Mouse (Mus musculus) liver, embryonic 14.5 days (tissue): ENCODE data around the gene Ptpn21. TPM values are rescaled to one million over a fixed set of nuclear protein-coding genes. Genes with fewer than 3 reads are reported as not detected.
A peak's percentile ranks its signal among the peaks of the same experiment; 100 is the strongest.

Experiments used
- ATAC-seq: fragments of 200-750 bp; cut with Nextera tagmentation; 2 replicates; pipeline ENCODE4 v1.8.0; 2017; ENCODE audit warnings: moderate number of reproducible peaks, mild to moderate bottlenecking, moderate library complexity; ENCODE audit not compliant: insufficient read depth
- DNase-seq, 3 experiments: peaks; one replicate each; pipeline ENCODE4 v3.0.0-alpha.2; 2012 to 2013; ENCODE audit warnings: low read depth in 3 of 3, low spot score in 3 of 3
- H3K27ac ChIP-seq: fragments of 300-500 bp; sonication (generic); 2 replicates; pipeline ENCODE4 v1.5.1; 2014; ENCODE audit warnings: moderate library complexity, mild to moderate bottlenecking, control low read depth, inconsistent platforms
- H3K27me3 ChIP-seq: fragments of 300-500 bp; sonication (generic); 2 replicates; pipeline ENCODE4 v1.6.1; 2014; ENCODE audit warnings: mild to moderate bottlenecking, low read length, moderate library complexity; ENCODE audit not compliant: control insufficient read depth, insufficient read depth
- H3K36me3 ChIP-seq: fragments of 300-500 bp; sonication (generic); replicated peaks from 2 replicates; pipeline ENCODE4 v1.6.1; 2014; ENCODE audit warnings: low read depth; ENCODE audit not compliant: control insufficient read depth, insufficient read depth
- H3K4me1 ChIP-seq, 2 experiments: fragments of 200-500 bp in 1 of 2; fragments of 300-500 bp in 1 of 2; sonication (generic) in 1 of 2; replicated peaks; 2 replicates each; pipeline ENCODE4 v1.6.1; 2012 to 2014; ENCODE audit warnings: antibody characterized with exemption in 1 of 2, inconsistent platforms in 1 of 2, low read length in 1 of 2; ENCODE audit not compliant: control insufficient read depth in 2 of 2, insufficient read depth in 2 of 2
- H3K4me2 ChIP-seq: fragments of 300-500 bp; sonication (generic); 2 replicates; pipeline ENCODE4 v1.6.1; 2014; ENCODE audit warnings: low read depth, mild to moderate bottlenecking, control low read depth, moderate library complexity
- H3K4me3 ChIP-seq, 2 experiments: fragments of 200-500 bp in 1 of 2; fragments of 300-500 bp in 1 of 2; sonication (generic) in 1 of 2; 2 replicates each; pipeline ENCODE4 v1.5.1; 2012 to 2014; ENCODE audit warnings: low read depth in 2 of 2, low read length in 2 of 2, mild to moderate bottlenecking in 2 of 2, control low read depth in 1 of 2, inconsistent platforms in 1 of 2, moderate library complexity in 1 of 2; ENCODE audit not compliant: insufficient read depth in 1 of 2
- H3K9ac ChIP-seq: fragments of 300-500 bp; sonication (generic); replicated peaks from 2 replicates; pipeline ENCODE4 v1.6.1; 2014; ENCODE audit warnings: mild to moderate bottlenecking, control low read depth, moderate library complexity
- H3K9me3 ChIP-seq: fragments of 300-500 bp; sonication (generic); 2 replicates; pipeline ENCODE4 v1.6.1; 2016; ENCODE audit warnings: low read length, mixed read lengths; ENCODE audit not compliant: control insufficient read depth
- CTCF ChIP-seq: IDR thresholded peaks from 2 replicates; pipeline ENCODE4 v1.5.1; 2016; ENCODE audit warnings: antibody characterized with exemption, low read depth, control low read depth
- EP300 ChIP-seq: IDR thresholded peaks from 2 replicates; pipeline ENCODE4 v1.6.1; 2016; ENCODE audit warnings: antibody characterized with exemption, low read depth
- WGBS: fragments of 180-500 bp; shearing (Covaris S2); extraction: QIAGEN DNeasy Blood & Tissue Kit; methylation state at CpG from one replicate; pipeline ENCODE4 v1.1.7; 2014; ENCODE audit not compliant: insufficient replicate concordance; 5-methylcytosine and 5-hydroxymethylcytosine counted together
- polyA plus RNA-seq, 2 experiments: library from polyadenylated mRNA; depleted of rRNA in 1 of 2; stranded (reverse) in 1 of 2; unstranded in 1 of 2; fragments of >200 nt; fragmentation: Nextera tagmentation in 1 of 2; extraction: Ambion mirVana in 1 of 2; gene quantifications; 2 replicates each; pipeline versions ENCODE4 v1.2.1 to v1.2.3; 2012 to 2014

The Ptpn21 gene
- polyA plus RNA-seq, 2 experiments, result 1.9 to 2.3 TPM

DNA sequence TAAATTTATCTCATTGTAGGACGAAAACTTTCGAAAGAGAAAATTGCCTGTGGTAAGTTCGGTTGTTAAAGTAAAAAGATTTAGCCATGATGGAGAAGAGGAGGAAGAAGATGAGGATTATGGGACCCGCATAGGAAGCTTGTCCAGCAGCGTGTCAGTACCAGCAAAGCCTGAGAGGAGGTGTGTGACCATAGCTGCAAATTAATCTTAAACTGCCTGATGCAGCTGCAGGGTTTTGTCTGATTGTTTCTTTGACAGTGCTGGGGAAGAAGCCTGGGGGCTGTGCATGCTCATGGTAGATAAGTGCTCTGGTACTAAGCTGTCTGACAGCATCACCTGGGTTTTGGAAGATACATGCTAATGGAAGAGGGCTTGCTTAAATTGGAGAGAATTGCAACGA is 22.5 kb upstream of the Ptpn21 start:
- DNase-seq (no peak), ATAC-seq (no peak)
- no peaks in the 10 kb centered on the region for H3K9me3 ChIP-seq
- no peaks in the 10 kb centered on the region for H3K4me1 ChIP-seq
- no peak overlapping the region for H3K9ac ChIP-seq
- no peaks in the 10 kb centered on the region for H3K27me3 ChIP-seq
- WGBS, result 75% methylated on average over 6 of the region's 6 CpGs
- H3K4me2 ChIP-seq, result no peak overlapping the region
- H3K27ac ChIP-seq, result no peak overlapping the region
- TF ChIP-seq CTCF (no peak), EP300 (no peak)
- no peak overlapping the region for H3K4me3 ChIP-seq
- peaks cover 49% of the 10 kb centered on the region for H3K36me3 ChIP-seq

DNA sequence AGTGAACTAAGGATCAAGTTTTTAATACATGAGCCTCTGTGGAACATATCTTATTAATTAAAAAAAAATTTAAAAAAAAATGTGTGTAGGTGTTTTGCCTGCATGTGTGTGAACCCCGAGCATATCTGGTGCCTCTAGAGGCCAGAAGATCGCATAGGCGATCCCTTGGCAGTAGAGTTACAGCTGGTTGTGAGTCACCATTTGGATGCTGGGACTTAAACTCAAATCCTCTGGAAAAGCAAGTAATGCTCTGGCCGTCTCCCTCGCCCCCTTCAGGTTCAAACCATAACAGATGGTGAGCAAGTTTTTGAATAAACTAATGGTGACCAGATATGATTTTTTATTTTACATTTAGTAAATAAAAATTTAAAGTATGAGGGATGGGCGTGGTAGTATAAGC is 20.4 kb upstream of the Ptpn21 start:
- no peak for DNase-seq
- Histone ChIP-seq H3K9me3 (no peaks in the 10 kb centered on the region), H3K4me3 (no peak overlapping the region), H3K36me3 (peaks cover 42% of the 10 kb centered on the region), H3K4me1 (no peaks in the 10 kb centered on the region), H3K9ac (no peak overlapping the region), H3K27me3 (no peaks in the 10 kb centered on the region), H3K27ac (no peak overlapping the region), H3K4me2 (no peak overlapping the region)
- 74% methylated on average over 6 of the region's 6 CpGs for WGBS
- TF ChIP-seq EP300, result no peak
- no peak for TF ChIP-seq CTCF
- no peak for ATAC-seq

DNA sequence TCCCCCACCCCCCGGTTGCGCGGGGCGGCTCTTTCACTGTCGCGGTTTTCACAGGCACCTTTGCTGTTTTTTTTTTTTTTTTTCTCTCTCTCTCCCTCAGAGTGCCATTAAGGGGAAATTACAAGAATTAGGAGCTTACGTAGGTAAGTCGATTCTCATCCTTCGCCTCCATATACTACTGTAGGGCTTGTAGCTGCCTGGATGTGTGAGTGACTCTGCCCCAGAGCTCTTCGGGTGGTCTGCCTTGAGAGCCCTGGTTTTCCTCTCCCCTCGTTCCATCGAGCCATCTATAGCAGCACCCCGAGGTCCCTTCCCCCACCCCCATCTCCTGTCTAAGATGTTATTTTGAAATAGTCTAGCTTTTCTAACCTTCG is 10.2 kb upstream of the Ptpn21 start:
- peak; percentile 14; the same call in 1 of the 2 replicates for ATAC-seq
- no peak for DNase-seq
- peak overlapping the region; percentile 68 for H3K27ac ChIP-seq
- H3K4me2 ChIP-seq, result peak overlapping the region; percentile 89
- no peaks in the 10 kb centered on the region for H3K27me3 ChIP-seq
- no peaks in the 10 kb centered on the region for H3K9me3 ChIP-seq
- H3K4me3 ChIP-seq, result peak overlapping the region; percentile 95 to 99
- TF ChIP-seq EP300 (no peak), CTCF (no peak)
- under 1% methylated on average over 14 of the region's 14 CpGs for WGBS
- H3K36me3 ChIP-seq, result peaks cover 4% of the 10 kb centered on the region; the same call in 1 of the 2 replicates
- peaks cover 7% of the 10 kb centered on the region in 2 experiments; a peak in 2 of 4 replicates for H3K4me1 ChIP-seq
- peak overlapping the region; percentile 88 for H3K9ac ChIP-seq

DNA sequence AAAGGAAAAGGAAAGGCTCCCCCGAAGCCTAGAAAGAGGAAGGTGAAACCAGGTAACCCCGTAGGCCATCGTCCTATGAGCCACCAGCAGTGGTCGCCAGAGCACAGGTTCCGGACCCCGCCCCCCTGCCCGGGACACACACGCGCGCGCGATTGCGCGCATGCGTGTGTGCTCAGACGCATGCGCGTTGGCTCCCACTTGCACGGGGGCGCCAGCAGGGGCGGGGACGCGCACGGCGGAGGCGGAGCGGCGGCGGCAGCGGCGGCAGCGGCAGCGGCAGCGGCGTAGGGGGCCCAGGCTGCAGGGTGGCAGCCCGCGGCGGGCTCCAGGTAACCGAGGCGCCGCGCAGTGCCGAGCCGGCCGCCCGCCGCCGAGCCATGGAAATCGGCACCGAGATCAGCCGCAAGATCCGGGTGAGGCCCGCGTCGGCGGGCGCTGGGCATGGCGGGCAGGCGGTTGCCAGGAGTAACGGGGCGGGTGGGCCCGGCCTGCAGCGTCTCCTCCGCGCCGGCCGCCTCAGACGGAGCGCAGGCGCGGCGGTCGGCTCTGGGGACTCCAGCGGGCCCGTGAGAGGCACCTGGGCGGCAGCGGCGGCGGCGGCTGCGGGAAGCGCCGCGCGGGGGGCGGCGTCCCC is 9.7 kb upstream of the Ptpn21 start, which contains the start of gene Zc3h14:
Zc3h14 (plus strand) TSS at position 219 of the 634 bp plus-strand sequence.
- under 1% methylated on average over 82 of the region's 87 CpGs for WGBS
- no peak for TF ChIP-seq EP300
- peak; percentile 79 for TF ChIP-seq CTCF
- Histone ChIP-seq H3K36me3 (peaks cover 4% of the 10 kb centered on the region; the same call in 1 of the 2 replicates), H3K27me3 (no peaks in the 10 kb centered on the region), H3K4me1 (peaks cover 7% of the 10 kb centered on the region in 2 experiments; a peak in 2 of 4 replicates), H3K9ac (peak within 1 kb of the TSS; percentile 88), H3K27ac (peak within 1 kb of the TSS; percentile 68), H3K9me3 (no peaks in the 10 kb centered on the region), H3K4me2 (peak within 1 kb of the TSS; percentile 89), H3K4me3 (peak within 1 kb of the TSS; percentile 95 to 99)
- peak; percentile 80 to 87 (median 84) for DNase-seq
- peak; percentile 91 for ATAC-seq

DNA sequence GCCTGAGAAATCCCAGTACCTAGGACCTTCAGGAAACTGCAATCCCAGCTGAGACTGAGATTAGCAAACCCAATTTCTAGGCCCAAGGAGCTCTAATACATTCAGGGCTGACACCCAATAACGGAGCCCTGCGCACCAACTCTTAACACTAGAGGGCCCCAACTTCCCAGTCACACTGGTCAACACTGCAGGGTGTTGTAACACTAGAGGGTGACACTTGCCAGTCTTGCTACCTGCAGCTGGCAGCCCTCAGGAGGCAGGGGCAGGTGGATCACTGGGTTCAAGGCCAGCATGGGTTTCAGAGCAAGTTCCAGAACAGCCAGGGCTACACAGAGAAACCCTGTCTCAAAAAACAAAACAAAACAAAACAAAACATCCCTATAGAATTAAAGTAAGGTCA is 8.9 kb upstream of the Ptpn21 start:
- Histone ChIP-seq H3K4me2 (peak overlapping the region; percentile 89), H3K27me3 (no peaks in the 10 kb centered on the region), H3K36me3 (peaks cover 4% of the 10 kb centered on the region; the same call in 1 of the 2 replicates), H3K4me1 (peaks cover 7% of the 10 kb centered on the region in 2 experiments; a peak in 2 of 4 replicates), H3K9ac (no peak overlapping the region), H3K27ac (no peak overlapping the region), H3K9me3 (no peaks in the 10 kb centered on the region), H3K4me3 (no peak overlapping the region)
- WGBS, result 14% methylated on average over 2 of the region's 2 CpGs
- TF ChIP-seq CTCF (peak; percentile 94), EP300 (no peak)
- ATAC-seq (peak; percentile 59), DNase-seq (peak; percentile 58 to 69 (median 59))
